Mouse (Mus musculus): ENCODE data around the gene Ggta1.

GRCm38 (mm10) chr2:35498961-35499360 lies 35.9 kb upstream of the Ggta1 start:
- TF ChIP-seq POLR2A (IDR thresholded peaks at IDR 0.05; ENCODE audit: insufficient read depth, low read depth, low read length) (no peak), CTCF (IDR thresholded peaks at IDR 0.05; ENCODE audit: insufficient read depth, low read depth, low read length) (no peak)
